Mouse (Mus musculus) heart, postnatal 14 days (tissue): Measurements from ENCODE around the gene Hist1h2be. TPM values are rescaled to one million over a fixed set of nuclear protein-coding genes. Genes with fewer than 3 reads are reported as not detected.
"Not testable (repeated sequence)": the region's sequence is repeated elsewhere in the genome, so short reads cannot be mapped to it uniquely, and the experiment has no call there.

Source experiments
- DNase-seq, 2 experiments: peaks; one replicate each; pipeline ENCODE4 v3.0.0; 2021 to 2022
- intact Hi-C: fragments of 180-260 bp; cut with DNase I; formaldehyde crosslinking; loops from one replicate; pipeline ENCODE4 v1.15.1; 2025
- microRNA-seq, 2 experiments: library from miRNA; unstranded; fragments of <30 nt; microRNA quantifications; one replicate each; pipeline ENCODE4 v1.2.0; 2021 to 2022
- total RNA-seq, 2 experiments: library from RNA; stranded (reverse); gene quantifications; 2 replicates each; pipeline ENCODE4 v1.2.3; 2021

The Hist1h2be gene
- total RNA-seq, 2 experiments from 2014 or later, result 10.5 to 16.6 TPM

- intact Hi-C loops, result not testable (repeated sequence)
- peak; percentile 81 to 88 for DNase-seq
These were observed 85.5 kb downstream of the Hist1h2be start, which contains the start of gene Hist1h3g for GRCm38 (mm10) chr13:23535137-23536075. Hist1h3g (plus strand) TSS chr13:23535422.

GRCm38 (mm10) chr13:23534368-23535131 is 86.4 kb downstream of the Hist1h2be start:
- intact Hi-C loops, result loop anchor here (5.0 kb wide), 1 partner anchor 48 kb away; the partner anchor contains the start of gene Hist1h4d
- no peak for DNase-seq

Small RNAs within 50 kb of the gene (microRNA-seq; reads per million reads assigned to microRNA genes)
- gene Gm44297, result 0 reads per million in 2 experiments
- 0 reads per million in 2 experiments for gene Gm44359
- 0 reads per million in 2 experiments for gene Gm44394

Other genes with a start within 250 kb of the Hist1h2be start
- 1 to 10 TPM; 4.5 to 5.0 TPM for gene Abt1, start 197.3 kb downstream of the Hist1h2be start, total RNA-seq
- not detected for gene Btn1a1, start 155.2 kb downstream of the Hist1h2be start, total RNA-seq
- not detected for gene Btn2a2, start 132.3 kb downstream of the Hist1h2be start, total RNA-seq
- 100 to 1,000 TPM; 465 to 538 TPM for gene Hist1h4h, start 90.1 kb downstream of the Hist1h2be start, total RNA-seq
- 100 to 1,000 TPM in 1 of 2 experiments, 10 to 100 TPM in 1; 49.0 to 131 TPM for gene Hist1h2af, start 87.2 kb downstream of the Hist1h2be start, total RNA-seq
- gene Hist1h3g, start 85.7 kb downstream of the Hist1h2be start, total RNA-seq, result 10 to 100 TPM; 13.1 to 34.3 TPM
- 1 to 10 TPM; 3.7 to 7.4 TPM for gene Hist1h2bh, start 77.7 kb downstream of the Hist1h2be start, total RNA-seq
- gene Hist1h3f, start 77.1 kb downstream of the Hist1h2be start, total RNA-seq, result 10 to 100 TPM; 21.6 to 40.3 TPM
- 100 to 1,000 TPM; 106 to 209 TPM for gene Hist1h4f, start 69.5 kb downstream of the Hist1h2be start, total RNA-seq
- gene Hist1h1d, start 67.9 kb downstream of the Hist1h2be start, total RNA-seq, result 10 to 100 TPM in 1 of 2 experiments, 1 to 10 TPM in 1; 5.2 to 11.7 TPM
- gene Hist1h3e, start 58.8 kb downstream of the Hist1h2be start, total RNA-seq, result 10 to 100 TPM; 49.0 to 79.9 TPM
- 10 to 100 TPM in 1 of 2 experiments, 1 to 10 TPM in 1; 8.6 to 27.9 TPM for gene Hist1h2ae, start 49.9 kb downstream of the Hist1h2be start, total RNA-seq
- gene Hist1h2bg, start 49.7 kb downstream of the Hist1h2be start, total RNA-seq, result 100 to 1,000 TPM; 100 to 175 TPM
- gene Hist1h2bf, start 46.9 kb downstream of the Hist1h2be start, total RNA-seq, result 10 to 100 TPM; 45.4 to 89.0 TPM
- gene Hist1h2ad, start 46.7 kb downstream of the Hist1h2be start, total RNA-seq, result 10 to 100 TPM; 15.1 to 24.5 TPM
- 10 to 100 TPM in 1 of 2 experiments, 1 to 10 TPM in 1; 7.8 to 17.6 TPM for gene Hist1h3d, start 45.4 kb downstream of the Hist1h2be start, total RNA-seq
- gene Hist1h4d, start 39.5 kb downstream of the Hist1h2be start, total RNA-seq, result 100 to 1,000 TPM in 1 of 2 experiments, 10 to 100 TPM in 1; 92.0 to 119 TPM
- 10 to 100 TPM; 56.8 to 68.5 TPM for gene Hist1h1e, start 1.4 kb upstream of the Hist1h2be start, total RNA-seq
- 1 to 10 TPM; 2.0 to 3.7 TPM for gene Hist1h2ac, start 62.8 kb upstream of the Hist1h2be start, total RNA-seq
- gene Hist1h2bc, start 63.1 kb upstream of the Hist1h2be start, total RNA-seq, result 10 to 100 TPM; 48.8 to 56.9 TPM
- under 1 TPM; 0.31 to 0.32 TPM for gene Hist1h1t, start 74.7 kb upstream of the Hist1h2be start, total RNA-seq
- gene Hist1h4c, start 77.3 kb upstream of the Hist1h2be start, total RNA-seq, result 10 to 100 TPM; 62.9 to 77.3 TPM
- gene Hfe, start 89.7 kb upstream of the Hist1h2be start, total RNA-seq, result 10 to 100 TPM; 39.5 to 41.3 TPM
- gene Hist1h1c, start 117.7 kb upstream of the Hist1h2be start, total RNA-seq, result 100 to 1,000 TPM; 200 to 202 TPM
- 10 to 100 TPM; 21.1 to 58.2 TPM for gene Hist1h3c, start 124.5 kb upstream of the Hist1h2be start, total RNA-seq
- 10 to 100 TPM; 26.5 to 61.9 TPM for gene Hist1h2bb, start 125.6 kb upstream of the Hist1h2be start, total RNA-seq
- gene Hist1h2ab, start 130.0 kb upstream of the Hist1h2be start, total RNA-seq, result 100 to 1,000 TPM in 1 of 2 experiments, 10 to 100 TPM in 1; 54.2 to 146 TPM
- gene Hist1h3b, start 131.1 kb upstream of the Hist1h2be start, total RNA-seq, result 100 to 1,000 TPM in 1 of 2 experiments, 10 to 100 TPM in 1; 70.3 to 154 TPM
- gene Hist1h4b, start 135.9 kb upstream of the Hist1h2be start, total RNA-seq, result 10 to 100 TPM; 44.8 to 83.6 TPM
- gene Hist1h4a, start 140.1 kb upstream of the Hist1h2be start, total RNA-seq, result 10 to 100 TPM; 33.4 to 91.7 TPM
- 100 to 1,000 TPM in 1 of 2 experiments, 10 to 100 TPM in 1; 55.1 to 114 TPM for gene Hist1h3a, start 141.3 kb upstream of the Hist1h2be start, total RNA-seq
- 10 to 100 TPM; 28.9 to 69.7 TPM for gene Hist1h1a, start 142.5 kb upstream of the Hist1h2be start, total RNA-seq
- gene Trim38, start 148.8 kb upstream of the Hist1h2be start, total RNA-seq, result not detected
- gene Slc17a2, start 185.9 kb upstream of the Hist1h2be start, total RNA-seq, result not detected
- not detected for gene Slc17a3, start 218.3 kb upstream of the Hist1h2be start, total RNA-seq
- not detected for gene Slc17a1, start 246.6 kb upstream of the Hist1h2be start, total RNA-seq